Mouse (Mus musculus) intestine, embryonic 15.5 days (tissue): Measurements from ENCODE around the gene Fbxo2. TPM values are rescaled to one million over a fixed set of nuclear protein-coding genes. Genes with fewer than 3 reads are reported as not detected.

Source experiments
- ATAC-seq: fragments of 200-750 bp; cut with Nextera tagmentation; 2 replicates; pipeline ENCODE4 v1.8.0; 2017; ENCODE audit warnings: moderate TSS enrichment, moderate library complexity
- H3K27ac ChIP-seq: fragments of 300-500 bp; sonication (generic); 2 replicates; pipeline ENCODE4 v1.5.1; 2015; ENCODE audit warnings: mild to moderate bottlenecking, inconsistent platforms
- H3K27me3 ChIP-seq: fragments of 300-500 bp; sonication (generic); replicated peaks from 2 replicates; pipeline ENCODE4 v1.6.1; 2015; ENCODE audit warnings: inconsistent platforms
- H3K36me3 ChIP-seq: fragments of 300-500 bp; sonication (generic); 2 replicates; pipeline ENCODE4 v1.6.1; 2015; ENCODE audit warnings: inconsistent platforms
- H3K4me1 ChIP-seq: fragments of 300-500 bp; sonication (generic); replicated peaks from 2 replicates; pipeline ENCODE4 v1.6.1; 2015; ENCODE audit warnings: inconsistent platforms
- H3K4me2 ChIP-seq: fragments of 300-500 bp; sonication (generic); replicated peaks from 2 replicates; pipeline ENCODE4 v1.6.1; 2015; ENCODE audit warnings: mild to moderate bottlenecking, inconsistent platforms
- H3K4me3 ChIP-seq: fragments of 300-500 bp; sonication (generic); replicated peaks from 2 replicates; pipeline ENCODE4 v1.5.1; 2015; ENCODE audit warnings: inconsistent platforms
- H3K9ac ChIP-seq: fragments of 300-500 bp; sonication (generic); 2 replicates; pipeline ENCODE4 v1.6.1; 2015; ENCODE audit warnings: inconsistent platforms
- H3K9me3 ChIP-seq: fragments of 300-500 bp; sonication (generic); 2 replicates; pipeline ENCODE4 v1.6.1; 2016; ENCODE audit warnings: inconsistent platforms
- WGBS: fragments of 180-500 bp; shearing (Covaris S2); methylation state at CpG from one replicate; pipeline ENCODE4 v1.1.7; 2015; 5-methylcytosine and 5-hydroxymethylcytosine counted together
- polyA plus RNA-seq: library from polyadenylated mRNA; unstranded; fragments of >200 nt; fragmentation: Nextera tagmentation; extraction: Ambion mirVana; gene quantifications from 2 replicates; pipeline ENCODE4 v1.2.1, GENCODE M21; 2015

The Fbxo2 gene
- polyA plus RNA-seq, 1 experiment from 2014 or later = 0.58 TPM

- peaks cover 47% of the 10 kb centered on the region for H3K27me3 ChIP-seq
- no peak overlapping the region for H3K9ac ChIP-seq
- ATAC-seq = no peak
- H3K4me3 ChIP-seq = no peak overlapping the region
- no peaks in the 10 kb centered on the region for H3K36me3 ChIP-seq
- no peaks in the 10 kb centered on the region for H3K9me3 ChIP-seq
- H3K4me1 ChIP-seq = peaks cover 12% of the 10 kb centered on the region
- 64% methylated on average over 2 of the region's 2 CpGs for WGBS
- no peak overlapping the region for H3K27ac ChIP-seq
- no peak overlapping the region for H3K4me2 ChIP-seq
These were observed 31.7 kb upstream of the Fbxo2 start for GRCm38 (mm10) chr4:148128672-148129071.

GRCm38 (mm10) chr4:148130133-148130532, 30.3 kb upstream of the Fbxo2 start, which contains the start of gene Mad2l2:
Gene Mad2l2, plus strand, starts transcription at chr4:148130384.
- 1% methylated on average over 18 of the region's 18 CpGs for WGBS
- H3K4me1 ChIP-seq = peaks cover 12% of the 10 kb centered on the region
- H3K4me2 ChIP-seq = peak within 1 kb of the TSS; percentile 97
- peak within 1 kb of the TSS; percentile 60 for H3K4me3 ChIP-seq
- peak within 1 kb of the TSS; percentile 34 for H3K9ac ChIP-seq
- ATAC-seq = no peak; the same call in 1 of the 2 replicates
- peak within 1 kb of the TSS; percentile 44; the same call in 1 of the 2 replicates for H3K27ac ChIP-seq
- H3K36me3 ChIP-seq = no peaks in the 10 kb centered on the region
- H3K27me3 ChIP-seq = peaks cover 47% of the 10 kb centered on the region
- no peaks in the 10 kb centered on the region for H3K9me3 ChIP-seq

GRCm38 (mm10) chr4:148130561-148131413, 29.6 kb upstream of the Fbxo2 start, which contains the start of gene Draxin:
Gene Draxin, minus strand, starts transcription at chr4:148130698.
- peak within 1 kb of the TSS; percentile 34 for H3K9ac ChIP-seq
- peaks cover 47% of the 10 kb centered on the region for H3K27me3 ChIP-seq
- peak within 1 kb of the TSS; percentile 44; the same call in 1 of the 2 replicates for H3K27ac ChIP-seq
- under 1% methylated on average over 77 of the region's 87 CpGs for WGBS
- H3K9me3 ChIP-seq = no peaks in the 10 kb centered on the region
- peaks cover 12% of the 10 kb centered on the region for H3K4me1 ChIP-seq
- peak within 1 kb of the TSS; percentile 97 for H3K4me2 ChIP-seq
- H3K36me3 ChIP-seq = no peaks in the 10 kb centered on the region
- H3K4me3 ChIP-seq = peak within 1 kb of the TSS; percentile 60
- ATAC-seq = peak; percentile 91

DNA sequence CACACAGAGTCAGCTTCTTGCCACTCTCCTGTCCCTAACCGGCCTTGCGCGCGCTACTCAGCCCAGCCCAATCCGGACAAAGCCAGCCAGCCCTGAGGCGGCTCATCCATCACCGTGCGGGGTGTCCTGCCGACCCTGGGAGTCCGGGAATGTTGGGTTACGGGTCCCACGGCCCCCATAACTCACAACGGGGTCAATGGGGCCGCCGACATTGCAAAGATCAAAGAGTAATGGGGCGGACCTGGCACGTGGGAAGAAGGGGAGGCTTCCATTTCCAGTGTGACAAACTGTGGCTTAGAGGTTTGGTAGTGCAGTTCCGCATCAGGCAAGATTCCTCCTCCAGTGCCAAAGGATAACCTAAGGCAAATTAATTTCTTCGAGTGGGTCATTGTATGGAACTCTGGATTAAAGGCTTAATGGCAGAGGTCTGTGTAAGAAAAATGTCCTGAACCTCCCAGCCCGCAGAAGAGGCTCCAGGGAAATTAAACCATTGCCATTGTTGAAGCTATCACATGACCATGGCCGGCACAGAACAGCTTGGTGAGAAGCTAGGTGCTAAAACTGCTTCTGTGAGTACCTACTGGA, 28.8 kb upstream of the Fbxo2 start:
- Histone ChIP-seq H3K4me3 (peak overlapping the region; percentile 60), H3K36me3 (no peaks in the 10 kb centered on the region), H3K27me3 (peaks cover 47% of the 10 kb centered on the region), H3K9ac (no peak overlapping the region), H3K4me1 (peaks cover 12% of the 10 kb centered on the region), H3K27ac (no peak overlapping the region), H3K9me3 (no peaks in the 10 kb centered on the region), H3K4me2 (peak overlapping the region; percentile 97)
- WGBS = 2% methylated on average over 21 of the region's 21 CpGs
- no peak for ATAC-seq

GRCm38 (mm10) chr4:148134988-148135387, 25.4 kb upstream of the Fbxo2 start:
- Histone ChIP-seq H3K4me2 (no peak overlapping the region), H3K9ac (no peak overlapping the region), H3K4me3 (no peak overlapping the region), H3K27ac (no peak overlapping the region), H3K9me3 (no peaks in the 10 kb centered on the region), H3K36me3 (no peaks in the 10 kb centered on the region), H3K4me1 (peaks cover 12% of the 10 kb centered on the region), H3K27me3 (peaks cover 26% of the 10 kb centered on the region)
- no peak for ATAC-seq
- WGBS = 65% methylated on average over 8 of the region's 8 CpGs

- no peaks in the 10 kb centered on the region for H3K36me3 ChIP-seq
- no peak overlapping the region for H3K27ac ChIP-seq
- H3K9me3 ChIP-seq = no peaks in the 10 kb centered on the region
- no peak overlapping the region for H3K4me2 ChIP-seq
- 71% methylated on average over 8 of the region's 8 CpGs for WGBS
- H3K4me1 ChIP-seq = no peaks in the 10 kb centered on the region
- H3K4me3 ChIP-seq = no peak overlapping the region
- H3K9ac ChIP-seq = no peak overlapping the region
- ATAC-seq = no peak
- peaks cover 4% of the 10 kb centered on the region; the same call in 1 of the 2 replicates for H3K27me3 ChIP-seq
These were observed 22.9 kb upstream of the Fbxo2 start for GRCm38 (mm10) chr4:148137503-148137902.

GRCm38 (mm10) chr4:148139767-148140097, 20.7 kb upstream of the Fbxo2 start:
- Histone ChIP-seq H3K4me1 (no peaks in the 10 kb centered on the region), H3K27ac (peak overlapping the region; percentile 78; the same call in 1 of the 2 replicates), H3K9ac (peak overlapping the region; percentile 41), H3K36me3 (no peaks in the 10 kb centered on the region), H3K27me3 (peaks cover 4% of the 10 kb centered on the region; the same call in 1 of the 2 replicates), H3K4me2 (peak overlapping the region; percentile 95), H3K9me3 (no peaks in the 10 kb centered on the region), H3K4me3 (peak overlapping the region; percentile 61)
- ATAC-seq = no peak; the same call in 1 of the 2 replicates
- 2% methylated on average over 12 of the region's 12 CpGs for WGBS

DNA sequence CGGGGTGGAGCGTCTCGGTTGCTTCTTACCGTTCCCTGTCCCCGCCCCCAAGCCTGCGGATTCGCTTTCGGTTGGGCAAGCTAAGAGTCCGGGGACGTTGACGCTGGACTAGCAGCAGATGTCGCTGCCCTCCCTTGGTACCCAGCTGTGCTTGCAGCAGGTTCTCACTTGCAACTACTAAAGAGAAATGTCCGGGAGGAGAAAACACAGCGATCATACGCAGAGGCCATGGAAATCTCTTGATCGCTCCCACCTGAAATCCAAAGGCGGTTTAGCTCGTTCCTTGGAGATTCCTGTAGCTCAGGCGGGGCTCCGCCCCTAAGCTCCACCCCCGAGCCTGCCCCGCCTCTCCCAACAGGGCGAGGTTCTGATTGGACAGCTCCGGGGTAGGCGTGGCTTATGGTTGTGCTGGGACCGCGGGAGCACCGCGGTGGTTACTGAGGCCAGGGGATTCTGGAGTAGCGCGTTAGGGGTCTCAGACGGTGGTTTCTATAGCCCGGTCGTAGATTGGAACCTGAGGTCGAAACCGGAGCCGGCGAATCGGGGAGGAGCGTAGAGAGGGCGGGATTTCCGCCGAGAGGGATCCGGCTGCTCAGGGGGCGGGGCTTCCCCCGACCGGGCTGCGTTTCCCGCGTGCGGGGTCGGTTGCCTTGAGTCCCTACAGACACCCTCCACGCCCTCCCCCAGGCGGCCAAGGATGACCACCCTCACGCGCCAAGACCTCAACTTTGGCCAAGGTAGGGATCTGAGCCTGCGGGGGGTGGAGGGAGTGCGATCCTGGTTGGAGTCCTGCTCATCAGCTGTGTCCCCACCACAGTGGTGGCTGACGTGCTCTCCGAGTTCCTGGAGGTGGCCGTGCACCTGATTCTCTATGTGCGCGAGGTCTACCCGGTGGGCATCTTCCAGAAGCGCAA, 20.1 kb upstream of the Fbxo2 start:
- Histone ChIP-seq H3K4me3 (peak overlapping the region; percentile 61), H3K27ac (peak overlapping the region; percentile 78), H3K9ac (peak overlapping the region; percentile 78), H3K27me3 (peaks cover 4% of the 10 kb centered on the region; the same call in 1 of the 2 replicates), H3K4me1 (no peaks in the 10 kb centered on the region), H3K4me2 (peak overlapping the region; percentile 95), H3K9me3 (no peaks in the 10 kb centered on the region), H3K36me3 (no peaks in the 10 kb centered on the region)
- WGBS = under 1% methylated on average over 65 of the region's 65 CpGs
- ATAC-seq = peak; percentile 97

GRCm38 (mm10) chr4:148143721-148144120, 16.7 kb upstream of the Fbxo2 start:
- no peak overlapping the region for H3K27ac ChIP-seq
- no peak overlapping the region for H3K4me2 ChIP-seq
- ATAC-seq = no peak
- 86% methylated on average over 5 of the region's 5 CpGs for WGBS
- H3K4me3 ChIP-seq = no peak overlapping the region
- H3K9me3 ChIP-seq = no peaks in the 10 kb centered on the region
- no peaks in the 10 kb centered on the region for H3K4me1 ChIP-seq
- H3K27me3 ChIP-seq = no peaks in the 10 kb centered on the region
- no peak overlapping the region for H3K9ac ChIP-seq
- no peaks in the 10 kb centered on the region for H3K36me3 ChIP-seq

GRCm38 (mm10) chr4:148147714-148148113, 12.7 kb upstream of the Fbxo2 start:
- Histone ChIP-seq H3K4me3 (no peak overlapping the region), H3K4me2 (no peak overlapping the region), H3K4me1 (peaks cover 3% of the 10 kb centered on the region; the same call in 1 of the 2 replicates), H3K9ac (no peak overlapping the region), H3K27me3 (no peaks in the 10 kb centered on the region), H3K9me3 (no peaks in the 10 kb centered on the region), H3K36me3 (no peaks in the 10 kb centered on the region), H3K27ac (no peak overlapping the region)
- 85% methylated on average over 2 of the region's 2 CpGs for whole genome bisulfite sequencing
- no peak for ATAC-seq

DNA sequence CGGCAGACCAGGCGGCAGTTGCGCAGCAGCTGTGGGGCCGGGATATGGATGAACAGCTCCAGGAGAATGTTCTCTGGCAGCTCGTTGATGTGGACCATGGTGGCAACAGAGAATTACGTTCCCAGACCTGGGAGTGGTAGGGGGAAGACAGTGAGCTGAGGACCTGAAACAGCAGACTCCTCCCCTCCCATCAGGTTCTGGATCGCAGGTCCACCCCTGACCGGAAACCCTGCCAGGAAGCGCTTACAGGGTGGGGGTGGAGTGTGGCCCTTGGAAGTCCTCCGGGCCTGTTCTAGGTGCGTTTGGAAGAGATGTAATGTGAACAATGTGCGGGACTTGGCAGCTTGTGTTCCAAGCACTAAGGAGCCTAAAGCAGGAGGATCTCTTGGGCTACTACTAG, 10.9 kb upstream of the Fbxo2 start:
- no peaks in the 10 kb centered on the region for H3K27me3 ChIP-seq
- ATAC-seq = no peak
- peaks cover 3% of the 10 kb centered on the region; the same call in 1 of the 2 replicates for H3K4me1 ChIP-seq
- H3K36me3 ChIP-seq = no peaks in the 10 kb centered on the region
- no peaks in the 10 kb centered on the region for H3K9me3 ChIP-seq
- H3K9ac ChIP-seq = no peak overlapping the region
- 57% methylated on average over 12 of the region's 12 CpGs for WGBS
- no peak overlapping the region for H3K27ac ChIP-seq
- no peak overlapping the region for H3K4me3 ChIP-seq
- no peak overlapping the region for H3K4me2 ChIP-seq

DNA sequence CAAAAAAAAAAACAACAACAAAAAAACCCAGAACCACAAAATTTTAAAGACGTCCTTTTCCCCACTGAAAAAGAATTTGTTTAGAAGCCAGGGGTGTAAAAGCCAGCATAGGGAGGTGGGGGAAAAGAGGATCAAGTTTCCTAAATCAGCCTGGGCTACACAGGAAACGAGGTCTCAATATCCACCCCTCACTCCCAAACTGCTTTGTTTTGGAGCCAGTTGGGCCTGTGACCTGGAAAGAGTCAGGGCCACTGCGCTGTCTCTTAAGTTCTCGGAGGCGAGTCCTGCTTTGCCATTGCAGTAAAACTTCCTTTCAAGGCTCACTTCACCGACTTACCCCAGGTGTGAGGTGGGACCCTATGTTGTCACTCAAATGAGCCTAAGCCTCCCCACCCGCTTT, 10.2 kb upstream of the Fbxo2 start:
- no peak overlapping the region for H3K4me2 ChIP-seq
- H3K9ac ChIP-seq = no peak overlapping the region
- peaks cover 3% of the 10 kb centered on the region; the same call in 1 of the 2 replicates for H3K4me1 ChIP-seq
- H3K4me3 ChIP-seq = no peak overlapping the region
- H3K27ac ChIP-seq = no peak overlapping the region
- H3K9me3 ChIP-seq = no peaks in the 10 kb centered on the region
- WGBS = 68% methylated on average over 7 of the region's 7 CpGs
- H3K36me3 ChIP-seq = no peaks in the 10 kb centered on the region
- no peaks in the 10 kb centered on the region for H3K27me3 ChIP-seq
- ATAC-seq = no peak
